Mouse (Mus musculus): ENCODE measurements around the gene Prr14l. TPM values are rescaled to one million over a fixed set of nuclear protein-coding genes. Genes with fewer than 3 reads are reported as not detected.

The Prr14l gene
- total RNA-seq (2023): 31.2 and 38.3 TPM in 2 replicates

DNA sequence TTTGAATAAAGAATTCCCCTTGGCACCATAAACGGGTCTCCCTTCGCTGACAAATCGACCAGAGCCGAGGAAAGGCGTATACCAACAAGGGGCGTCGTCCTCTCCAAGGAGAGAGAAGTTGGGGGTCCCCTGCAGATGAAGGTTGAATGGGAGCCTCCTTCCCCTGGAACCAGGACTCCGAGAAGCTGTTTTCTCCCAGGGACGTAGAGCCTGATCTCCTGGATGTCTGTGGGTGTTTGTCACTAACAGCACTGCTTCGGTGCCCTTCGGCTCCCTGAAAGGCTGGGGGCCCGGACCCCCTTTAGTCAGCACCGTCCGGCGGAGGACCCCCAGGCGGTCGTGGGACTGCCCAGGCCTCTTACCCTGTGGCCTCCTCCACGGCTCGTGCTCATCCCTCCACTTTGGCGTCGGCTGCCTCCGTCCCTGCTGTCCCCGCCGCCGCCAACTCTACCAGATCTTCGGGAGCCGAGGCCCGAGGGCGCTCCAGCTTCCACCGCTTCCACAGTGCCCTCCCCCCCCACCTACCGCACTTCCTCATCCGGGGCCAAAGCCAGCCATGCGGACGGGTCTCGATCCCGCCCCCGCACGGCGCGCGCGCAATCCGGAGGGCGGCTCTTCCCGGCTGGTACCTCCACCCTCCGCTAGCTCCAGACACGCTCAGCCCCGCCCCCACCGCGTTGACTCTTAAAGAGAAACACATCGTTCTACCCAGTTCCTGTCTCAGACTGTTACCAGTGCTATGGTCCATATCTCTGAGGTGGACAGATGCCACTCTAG is at the start of gene Prr14l:
Gene Prr14l (minus strand): TSS at position 526 of the 777 bp plus-strand sequence.

DNA sequence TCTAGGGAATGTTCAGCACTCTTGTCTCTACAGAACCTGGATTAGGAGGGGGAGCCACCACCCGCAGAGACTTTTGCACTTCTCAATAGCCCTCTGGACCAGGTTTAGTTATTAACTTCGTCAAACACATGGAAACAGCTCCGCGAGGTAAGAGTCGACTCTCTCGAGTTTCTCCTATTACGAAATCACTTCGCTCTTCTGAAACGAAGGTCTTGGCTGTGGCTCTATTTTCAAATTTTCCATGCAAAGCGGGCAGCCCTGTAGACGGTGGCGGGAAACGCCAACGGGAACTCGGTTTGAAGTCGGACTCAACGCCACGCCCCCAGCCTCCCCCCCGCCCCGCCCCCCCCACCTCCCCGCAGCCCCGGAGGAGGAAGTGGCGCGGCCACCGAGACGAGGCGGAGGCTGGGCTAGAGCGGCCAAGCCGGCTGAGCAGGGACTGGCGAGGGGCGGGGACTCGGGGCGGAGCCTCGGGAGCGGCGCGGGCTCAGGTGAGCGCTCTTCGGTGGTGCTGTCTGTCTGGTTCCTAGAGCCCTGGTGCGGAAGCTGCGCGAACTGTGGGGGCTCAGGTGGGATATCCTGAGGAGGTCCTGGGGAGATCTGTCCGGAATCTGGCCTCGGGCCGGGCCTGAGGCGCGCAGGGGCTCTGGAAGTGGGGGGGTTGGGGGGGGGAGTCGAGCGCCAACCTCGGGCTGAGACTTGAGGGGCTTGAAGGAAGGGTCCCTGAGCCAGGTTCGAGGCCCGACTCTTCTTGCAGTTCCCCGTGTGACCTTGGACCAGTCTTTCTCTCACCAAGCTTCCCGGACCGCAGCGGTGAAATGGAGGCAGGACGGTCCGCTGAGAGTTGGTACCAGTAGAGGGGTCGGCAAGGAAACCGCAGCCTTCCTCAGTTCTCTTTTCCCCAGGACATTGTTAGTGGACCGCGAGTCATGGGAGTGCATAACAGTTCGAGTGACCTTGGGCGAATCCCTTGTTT is 9.5 kb upstream of the Prr14l start, which contains the start of gene Depdc5:
Gene Depdc5 (plus strand): TSS at position 449 of the 976 bp plus-strand sequence.

DNA sequence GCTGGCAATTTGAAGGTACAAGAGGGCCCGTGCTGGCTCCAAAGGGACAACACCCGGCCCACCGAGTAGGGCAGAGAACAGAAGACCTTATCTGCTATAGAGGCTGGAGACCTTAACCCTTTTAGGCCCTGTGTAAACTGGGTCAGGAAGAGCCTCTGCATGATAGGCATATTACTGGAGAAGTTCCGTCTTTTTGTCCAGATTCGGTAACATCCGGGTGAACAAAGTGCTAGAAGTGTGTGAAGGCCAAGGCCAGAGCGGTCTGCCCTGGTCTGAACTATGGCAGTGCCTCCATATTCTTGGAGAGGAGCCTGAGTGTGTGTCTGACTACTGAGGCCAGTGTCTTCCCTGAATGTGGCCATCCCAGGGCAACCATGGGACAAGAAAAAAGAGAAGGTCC is 27.0 kb downstream of the Prr14l start, which contains the start of gene Gm20671:
Gene Gm20671 (minus strand): TSS at position 101 of the 400 bp plus-strand sequence.

DNA sequence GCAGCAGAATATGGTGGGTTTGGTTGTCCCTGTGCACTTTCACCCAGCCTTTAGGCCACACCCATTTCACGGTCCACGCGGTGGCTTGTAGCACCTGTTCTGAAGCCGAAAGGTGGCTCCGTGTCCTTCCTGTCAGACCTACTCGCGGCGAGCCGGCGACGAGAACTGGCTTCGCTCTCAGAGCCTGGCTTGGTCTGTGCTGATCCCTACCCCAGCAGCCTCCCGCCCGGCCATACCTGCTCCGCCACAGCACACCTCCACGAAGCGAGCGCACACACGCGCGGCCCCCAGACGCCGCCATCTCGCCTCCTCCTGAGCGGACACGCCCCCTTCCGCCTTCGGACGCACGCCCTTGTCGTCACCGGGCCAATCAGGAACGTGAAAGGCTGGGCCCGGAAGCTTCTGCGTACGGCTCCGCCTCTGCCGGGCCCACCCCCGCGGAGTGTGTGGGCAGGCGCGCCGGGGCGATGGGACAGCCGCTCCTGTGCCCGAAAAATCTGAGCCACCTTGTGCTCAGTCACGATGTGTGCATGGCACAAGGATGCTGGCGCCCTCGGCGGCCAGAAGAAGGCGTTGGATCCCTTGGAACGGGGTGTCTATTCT is 68.6 kb downstream of the Prr14l start, which contains the start of gene Pisd:
Gene Pisd (minus strand): TSS at position 334 of the 603 bp plus-strand sequence.

Other genes starting within 250 kb of the Prr14l start
- 2.1 and 3.5 TPM in 2 replicates for gene Yes1, start 243.1 kb downstream of the Prr14l start, total RNA-seq (2023)
- 60.4 and 64.5 TPM in 2 replicates for gene Pisd, start 68.6 kb downstream of the Prr14l start, total RNA-seq (2023)
- gene Gm20671, start 27.1 kb downstream of the Prr14l start, total RNA-seq (2023): not detected in 2 replicates
- 22.2 and 35.9 TPM in 2 replicates for gene Depdc5, start 9.4 kb upstream of the Prr14l start, total RNA-seq (2023)
- gene Ywhah, start 164.6 kb upstream of the Prr14l start, total RNA-seq (2023): 108 and 124 TPM in 2 replicates
- gene Slc5a1, start 250.0 kb upstream of the Prr14l start, total RNA-seq (2023): not detected in 2 replicates